Mouse (Mus musculus) skeletal muscle tissue, adult 2 months (tissue): ENCODE results near the gene Myzap.

ENCODE experiments used
- DNase-seq: peaks from one replicate; pipeline ENCODE4 v3.0.0-alpha.2; 2012; ENCODE audit warnings: low read depth, low spot score

The Myzap gene

DNA sequence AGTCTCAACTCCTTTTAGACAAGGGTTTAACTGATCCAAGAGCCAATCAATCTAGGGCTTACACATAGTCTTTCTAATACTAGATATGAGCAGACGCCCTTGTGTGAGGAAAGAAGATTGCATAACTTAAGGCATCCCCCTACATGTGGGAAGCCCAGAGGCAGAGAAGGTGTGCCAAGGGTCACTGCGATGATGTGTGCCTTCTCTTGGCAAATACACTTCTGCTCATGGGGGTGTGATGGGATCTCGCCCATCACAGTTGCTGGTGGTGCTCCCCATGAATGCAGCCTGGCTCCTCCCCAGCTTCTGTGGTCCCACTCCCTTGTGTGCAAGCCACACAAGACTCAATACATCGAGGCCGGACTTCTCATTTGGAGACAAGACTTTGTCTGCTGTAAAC lies 47.3 kb downstream of the Myzap start:
- DNase-seq: no peak

DNA sequence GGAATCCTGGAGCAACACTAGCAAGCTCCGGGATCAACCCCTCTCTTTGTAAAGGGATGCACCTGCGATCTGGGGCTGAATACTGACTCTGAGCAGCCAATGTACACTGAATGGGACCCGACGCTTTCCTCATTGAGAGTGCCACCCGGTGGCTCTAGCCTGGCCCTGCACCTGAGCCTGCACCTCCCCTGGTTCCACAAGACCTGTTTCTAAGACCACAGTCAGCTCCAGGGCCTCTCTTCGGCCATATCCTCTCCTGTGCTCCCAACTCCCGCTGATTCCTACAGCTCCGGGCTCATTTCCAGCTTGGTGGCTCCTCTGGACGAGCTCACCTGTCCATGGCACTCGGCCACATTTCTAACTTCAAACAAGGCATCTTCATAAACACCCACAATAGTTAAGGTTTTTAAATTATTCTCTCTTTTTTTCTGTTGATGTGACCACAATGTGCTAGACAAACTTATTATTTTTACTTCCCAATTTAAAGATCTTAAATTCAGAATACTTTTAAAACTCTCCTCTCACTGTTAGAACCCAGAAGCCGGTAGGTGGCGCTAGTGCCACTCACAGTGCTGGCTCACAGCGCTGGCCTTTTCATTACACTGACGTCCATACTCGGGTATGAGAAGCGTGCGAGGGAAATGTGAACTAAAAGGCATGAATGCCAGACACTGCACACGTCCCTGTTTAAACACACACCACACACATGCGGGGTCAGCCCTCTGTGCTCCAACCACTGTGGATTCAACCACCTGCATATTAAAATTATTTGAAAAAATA lies 48.5 kb downstream of the Myzap start:
- peak; percentile 63 for DNase-seq

DNA sequence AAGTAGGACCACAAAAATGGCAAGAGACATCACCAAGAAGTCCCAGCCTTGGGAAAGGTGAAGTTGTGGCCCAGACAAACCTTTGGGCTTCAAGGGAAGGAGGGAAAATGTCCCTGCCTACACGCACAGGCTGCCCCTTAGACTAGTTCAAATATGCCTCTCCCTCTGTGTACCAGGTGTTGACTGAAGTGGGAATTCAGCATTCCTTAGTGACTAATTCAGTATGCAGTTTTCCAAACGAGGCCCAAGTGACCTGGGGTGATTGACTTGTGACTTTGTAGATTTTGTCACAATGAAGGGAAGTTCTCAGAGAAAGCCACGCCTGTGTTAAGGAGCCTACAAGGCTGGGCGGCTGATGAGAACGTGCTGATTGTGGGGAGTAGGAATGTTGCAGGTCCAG lies 49.9 kb downstream of the Myzap start:
- DNase-seq: no peak

DNA sequence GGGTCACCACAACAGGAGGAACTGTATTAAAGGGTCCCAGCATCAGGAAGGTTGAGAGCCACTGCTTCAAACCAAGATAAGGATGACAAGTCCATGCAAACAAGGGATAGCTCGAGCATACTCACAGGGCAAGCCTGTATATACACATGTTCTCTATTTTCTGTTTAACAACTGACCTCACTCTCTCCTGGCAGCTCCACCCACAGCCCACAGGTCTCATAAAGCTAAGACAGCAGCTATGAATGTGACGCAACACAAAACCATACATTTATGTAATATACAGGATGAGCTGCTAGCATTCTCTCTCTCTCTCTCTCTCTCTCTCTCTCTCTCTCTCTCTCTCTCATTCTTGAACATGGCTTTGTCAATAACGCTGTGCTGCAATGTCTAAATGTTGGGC lies 51.4 kb downstream of the Myzap start:
- DNase-seq: no peak

DNA sequence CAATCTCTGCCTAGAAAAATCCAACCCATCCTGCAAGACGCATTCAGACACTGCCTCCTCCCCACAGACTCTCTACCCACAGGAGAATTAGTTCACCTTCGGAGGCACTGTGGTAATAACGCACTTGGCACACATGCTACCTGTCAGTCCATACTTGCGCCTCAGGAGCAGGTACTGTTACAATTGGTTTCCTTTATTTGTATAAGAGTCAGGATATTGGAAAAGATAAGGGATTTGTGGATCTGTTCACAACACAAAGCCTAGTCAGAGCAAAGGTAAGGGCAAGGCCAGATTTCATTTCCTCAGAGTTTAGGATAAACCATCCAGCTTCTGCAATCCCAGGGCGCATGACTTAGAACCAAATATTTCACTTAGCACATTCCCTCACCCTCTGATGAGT lies 56.4 kb downstream of the Myzap start:
- DNase-seq: no peak

DNA sequence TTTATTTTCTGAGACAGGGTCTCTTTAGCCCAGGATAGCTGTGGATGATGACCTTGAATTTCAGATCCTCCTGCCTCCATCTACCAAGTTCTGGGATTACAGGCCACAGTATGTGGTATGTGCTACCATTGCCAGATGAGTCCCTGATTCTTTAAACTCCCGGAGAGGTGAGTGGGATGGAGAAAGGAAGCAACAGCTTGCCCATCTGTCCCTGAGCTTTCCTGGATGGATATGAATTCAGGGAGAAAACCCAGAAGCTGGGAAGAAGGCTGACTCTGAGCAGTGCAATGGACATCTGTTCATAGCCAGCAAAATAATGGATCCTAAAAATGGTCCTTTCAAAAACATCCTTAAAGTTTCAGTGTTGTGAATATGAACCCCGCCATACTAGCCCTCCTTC lies 57.1 kb downstream of the Myzap start:
- no peak for DNase-seq

DNA sequence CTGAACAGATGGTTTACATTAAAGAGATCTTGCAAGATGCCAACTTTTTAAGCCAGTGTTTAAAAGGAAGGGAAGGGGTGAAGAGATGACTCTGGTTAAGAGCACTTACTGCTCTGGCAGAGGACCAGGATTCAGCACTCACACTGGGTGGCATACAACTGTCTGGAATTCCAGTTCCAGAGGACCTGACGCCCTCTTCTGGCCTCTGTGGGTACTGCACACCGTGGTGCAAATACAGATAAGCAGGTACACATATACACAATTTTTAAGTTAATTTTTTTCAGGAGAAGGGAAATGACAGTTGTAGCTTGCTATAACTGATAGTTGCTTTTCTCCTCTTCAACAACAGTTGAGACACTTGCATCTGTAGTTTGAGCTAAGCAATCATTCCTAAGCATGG lies 62.2 kb downstream of the Myzap start:
- DNase-seq: no peak

DNA sequence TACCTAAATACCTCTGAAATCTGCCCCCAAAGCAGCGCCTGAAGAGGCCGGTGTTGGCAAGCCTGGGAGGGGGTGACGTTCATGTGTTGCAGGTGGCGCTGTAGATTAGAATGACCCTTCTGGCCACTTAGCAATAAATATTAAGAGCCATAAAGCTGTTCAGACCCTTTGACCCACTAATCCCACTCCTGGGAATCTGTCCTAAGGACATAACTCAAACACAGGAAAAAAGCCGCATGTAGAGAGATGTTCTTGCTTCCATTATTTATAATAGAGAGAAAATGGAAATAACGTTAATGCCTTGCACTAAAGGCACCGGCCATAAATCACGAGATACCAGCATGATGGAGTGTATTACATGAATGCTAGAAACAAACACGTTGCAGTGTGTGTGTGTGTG lies 64.7 kb downstream of the Myzap start:
- no peak for DNase-seq

DNA sequence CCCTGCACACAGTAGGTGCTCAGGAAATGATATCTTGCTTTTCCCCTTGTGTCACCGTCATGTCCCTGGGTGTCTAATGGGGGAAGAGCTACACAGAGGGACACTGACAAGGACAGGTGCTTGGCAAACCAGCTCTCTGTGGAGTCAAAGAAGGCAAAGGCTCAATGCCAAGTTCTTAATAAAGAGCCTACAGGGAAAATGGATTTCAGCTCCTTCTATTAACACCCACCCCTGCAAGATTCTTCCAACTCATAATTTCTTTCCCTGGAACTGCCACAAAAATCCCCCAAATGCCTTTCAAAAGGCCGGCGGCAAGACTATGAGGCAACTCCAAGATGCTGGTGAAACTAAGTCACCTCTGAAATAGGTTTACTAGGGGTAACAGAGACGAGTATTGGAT lies 68.3 kb downstream of the Myzap start:
- DNase-seq: peak; percentile 47

DNA sequence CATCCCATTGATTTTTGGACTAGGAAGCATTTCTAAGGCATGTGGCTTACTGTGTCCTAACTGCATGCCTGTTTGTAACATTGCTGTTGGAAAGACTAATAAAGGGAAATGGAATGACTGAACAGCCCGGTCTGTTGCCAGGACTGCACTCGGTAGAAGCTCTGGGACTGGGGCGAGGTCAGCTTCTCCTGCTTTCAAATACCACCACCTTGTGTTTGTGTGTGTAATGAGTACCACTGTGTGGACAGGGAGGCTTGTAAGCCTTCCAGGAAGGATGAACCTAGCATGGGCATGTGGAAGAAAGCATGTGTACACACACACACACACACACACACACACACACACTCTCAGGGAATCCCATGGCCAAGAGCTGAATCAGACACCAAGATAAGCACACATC lies 72.3 kb downstream of the Myzap start:
- no peak for DNase-seq

DNA sequence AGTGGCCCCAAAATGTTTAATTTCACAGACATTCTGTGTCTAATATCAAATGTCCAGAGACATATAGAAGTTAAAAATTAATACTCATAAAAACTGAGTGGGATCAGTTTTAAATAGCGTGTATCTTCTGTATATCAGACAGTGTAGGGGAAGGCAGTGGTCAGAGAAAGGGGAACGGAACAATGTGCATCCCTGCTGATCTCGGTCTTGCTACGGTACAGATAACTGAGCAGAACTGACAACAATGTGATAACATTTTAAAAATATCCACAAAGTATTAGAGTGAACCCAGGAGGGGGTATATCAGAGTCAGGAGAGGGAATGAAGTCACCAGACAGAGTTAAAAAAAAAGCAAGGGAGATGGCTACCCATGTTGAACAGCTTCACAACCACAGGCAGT lies 74.7 kb downstream of the Myzap start:
- no peak for DNase-seq

DNA sequence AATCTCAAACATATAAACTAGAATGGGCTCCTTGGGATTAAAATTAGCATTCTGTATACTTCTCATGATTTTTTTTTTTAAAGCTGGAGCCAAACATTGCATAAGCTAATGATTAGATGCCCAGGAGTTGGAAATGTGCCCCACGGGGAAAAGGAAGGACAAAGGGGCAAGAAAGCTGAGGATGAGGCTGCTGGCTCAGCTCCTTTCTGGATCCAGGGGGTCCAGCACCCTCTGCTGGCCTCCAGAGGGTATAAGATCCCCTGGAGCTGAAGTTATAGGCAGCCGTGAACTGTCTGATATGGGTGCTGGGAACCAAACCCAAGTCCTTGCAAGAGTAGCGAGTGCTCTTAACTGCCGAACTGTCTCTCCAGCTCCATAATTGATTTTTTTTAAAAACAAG lies 76.3 kb downstream of the Myzap start:
- no peak for DNase-seq

DNA sequence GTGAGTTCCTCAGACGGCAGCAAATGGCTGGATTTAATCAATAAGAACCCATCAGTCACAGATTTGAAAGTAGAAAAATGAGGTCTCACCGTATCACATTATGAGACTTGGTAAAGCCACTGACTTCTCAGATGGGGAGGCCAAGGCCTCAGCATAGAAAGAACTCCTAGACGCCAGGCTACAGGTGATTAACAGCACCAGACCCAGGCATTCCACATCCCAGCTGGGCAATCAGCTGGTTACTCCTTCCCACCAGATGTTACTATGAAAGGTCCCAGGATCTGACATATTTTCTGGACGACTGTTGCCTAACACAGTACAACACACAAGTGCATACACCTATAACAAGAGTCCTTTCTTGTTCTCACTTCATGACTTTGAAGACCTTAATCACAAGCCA lies 78.6 kb downstream of the Myzap start:
- no peak for DNase-seq

DNA sequence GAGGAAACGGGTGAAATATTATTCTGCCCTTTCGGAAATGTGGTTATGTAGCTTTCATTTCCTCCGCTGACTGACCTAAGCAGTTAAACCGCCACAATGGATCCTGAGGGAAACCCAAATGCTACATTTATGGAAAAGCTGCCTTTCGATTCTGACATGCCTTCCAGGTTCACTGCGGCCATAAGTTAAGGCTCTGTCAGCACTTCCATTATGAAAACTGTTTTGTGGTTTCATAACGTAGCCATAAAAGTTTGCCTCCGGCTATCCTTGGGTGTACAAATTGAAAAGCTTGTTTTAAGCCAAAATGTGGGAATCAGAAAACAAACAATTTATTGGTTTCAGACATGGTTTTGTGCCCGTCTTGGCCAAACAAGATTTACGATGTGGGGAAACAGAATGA lies 79.3 kb downstream of the Myzap start:
- DNase-seq: no peak

DNA sequence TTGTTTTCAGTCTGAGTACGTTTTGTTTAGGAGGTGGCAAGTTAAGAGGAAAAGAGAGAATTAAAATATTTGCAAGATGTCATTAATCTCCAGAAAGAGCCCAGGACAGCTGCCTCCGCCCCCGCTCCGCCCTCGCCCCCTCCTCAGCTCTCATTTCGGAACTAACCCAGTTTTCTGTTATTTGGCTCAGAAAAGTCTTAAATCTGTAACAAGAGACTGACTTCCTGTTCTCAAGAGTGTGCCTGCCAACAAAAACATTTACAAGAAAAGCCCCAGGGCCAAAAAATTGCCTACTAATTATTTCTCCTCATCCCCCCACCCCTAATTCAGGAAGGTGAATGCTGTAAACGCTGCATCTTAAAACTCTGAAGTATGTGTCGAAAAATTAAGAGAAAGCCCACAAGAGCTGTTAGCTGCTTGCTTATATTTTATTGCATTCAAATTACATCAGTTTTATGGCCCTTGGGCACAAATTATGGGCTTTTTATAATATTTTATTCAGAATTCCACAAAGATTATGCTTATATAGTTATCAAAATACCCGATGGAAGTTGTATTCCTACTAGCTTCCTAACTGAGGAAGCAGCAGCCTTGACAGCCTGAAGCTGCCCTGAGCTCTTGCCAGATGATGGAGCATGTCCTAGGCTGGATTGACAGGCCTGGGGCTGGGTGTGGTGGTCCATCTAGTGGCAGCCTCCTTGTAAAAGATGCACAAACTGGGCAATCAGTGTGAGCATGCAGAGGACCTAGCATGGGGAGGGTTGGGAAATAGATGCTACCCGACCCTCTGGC lies 93.6 kb downstream of the Myzap start:
- DNase-seq: no peak

DNA sequence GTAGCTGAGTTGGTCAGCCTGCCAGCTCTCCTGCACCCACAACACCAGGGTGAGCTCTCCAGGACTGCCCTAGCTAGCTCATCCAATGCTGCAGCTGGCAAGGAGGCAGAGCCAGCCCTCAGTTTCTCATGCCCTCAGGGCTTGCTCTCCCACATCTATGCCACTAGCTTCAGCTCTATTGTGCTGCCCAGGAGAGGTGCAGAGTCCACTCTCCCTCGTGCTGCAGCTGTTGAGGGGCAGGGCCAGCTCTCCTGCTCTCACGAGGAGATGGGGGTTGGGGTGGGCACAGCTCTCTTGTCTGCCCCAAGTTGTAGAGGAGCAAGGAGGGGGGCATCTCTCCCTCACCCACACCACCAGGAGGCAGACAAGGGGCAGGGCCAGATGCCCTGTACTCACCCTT lies 95.5 kb downstream of the Myzap start:
- DNase-seq: no peak

DNA sequence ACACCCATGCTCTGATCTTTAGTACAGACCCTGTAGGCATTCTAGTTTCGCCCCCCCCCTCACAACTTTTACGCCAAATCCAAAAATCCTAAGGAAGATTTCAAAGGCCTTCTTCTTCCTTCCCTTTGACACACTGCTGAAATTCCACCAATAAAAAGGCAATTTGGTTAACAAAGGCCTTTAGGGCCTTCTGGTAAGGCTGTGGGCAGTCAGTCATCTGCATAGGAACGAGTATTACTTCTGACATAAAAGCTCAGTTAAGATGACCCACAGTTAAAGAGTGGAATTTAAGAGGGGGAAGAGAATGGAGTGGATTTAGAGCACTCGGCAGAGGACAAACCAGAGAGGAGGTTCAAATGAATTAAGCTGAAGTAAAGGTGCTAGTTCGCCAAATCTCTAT lies 98.4 kb downstream of the Myzap start:
- no peak for DNase-seq

DNA sequence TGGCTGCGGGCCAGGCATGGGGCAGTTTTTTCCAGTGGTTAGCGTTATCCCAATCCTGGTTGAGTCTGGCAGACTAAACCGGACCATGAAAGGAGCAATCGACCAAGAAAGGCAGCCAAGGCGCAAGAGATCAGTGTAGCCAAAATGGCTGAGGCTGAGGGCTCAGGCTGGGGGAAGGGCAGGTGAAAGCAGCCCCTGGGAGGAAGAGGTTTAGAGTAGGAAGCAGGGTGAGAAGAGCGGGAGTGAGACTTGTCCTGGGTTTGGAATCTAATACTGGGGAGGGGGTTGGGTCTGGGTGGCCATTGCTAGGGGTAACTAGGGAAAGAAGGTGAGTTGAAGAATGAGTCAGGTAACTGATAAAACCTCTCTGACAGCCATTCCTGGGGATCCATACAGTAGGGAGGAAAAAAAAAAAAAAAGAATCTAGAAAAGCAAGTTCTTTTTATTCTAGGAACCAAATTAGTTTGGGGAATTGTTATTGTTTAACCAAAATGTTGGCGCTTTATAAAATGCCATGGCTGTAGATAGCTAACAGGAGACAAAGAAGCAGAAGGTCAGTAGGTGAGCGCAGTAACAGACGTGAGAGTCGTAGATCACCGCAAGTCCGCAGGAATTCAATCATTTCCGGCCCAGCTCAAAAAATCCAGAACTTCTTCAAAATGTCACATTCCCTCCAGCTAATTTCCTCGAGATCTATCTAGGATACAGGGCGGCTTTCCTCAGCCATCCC lies 99.7 kb downstream of the Myzap start:
- no peak for DNase-seq

DNA sequence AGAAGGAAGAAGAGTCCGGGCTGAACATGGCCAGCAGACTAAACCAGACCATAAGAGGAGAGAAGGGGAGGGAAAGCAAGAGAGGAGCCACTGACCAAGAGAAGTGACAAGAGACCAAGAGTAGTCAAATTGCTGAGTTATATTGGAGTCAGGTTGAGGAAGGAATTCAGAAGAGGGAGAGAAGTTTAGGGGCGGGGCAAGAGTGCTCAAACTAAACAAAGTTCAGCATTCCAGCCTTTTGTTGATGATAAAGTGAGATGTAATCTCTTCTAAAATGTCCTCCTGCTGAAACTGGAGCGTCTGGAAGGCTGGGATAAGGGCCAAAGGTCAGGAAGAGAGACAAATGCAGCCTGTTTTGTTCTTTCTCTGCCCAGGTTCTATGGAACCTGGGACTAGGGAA lies 102.1 kb downstream of the Myzap start:
- no peak for DNase-seq

DNA sequence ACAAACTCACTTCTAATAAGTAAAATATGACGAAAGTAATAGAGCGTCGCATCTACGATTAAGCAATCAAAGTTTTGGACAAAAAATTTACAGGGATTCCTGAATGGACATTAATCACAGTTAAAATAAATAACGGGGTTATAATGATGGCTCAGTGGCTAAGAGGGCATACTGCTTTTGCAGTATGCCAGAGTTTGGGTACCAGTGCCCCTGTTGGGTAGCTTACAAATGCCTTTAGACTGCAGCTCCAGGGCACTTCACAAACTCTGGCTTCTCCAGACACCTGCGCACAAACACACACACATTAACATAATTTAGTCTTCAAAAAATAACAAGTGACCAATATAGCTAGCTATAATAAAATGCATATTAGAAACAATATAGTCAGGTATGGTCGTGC lies 106.0 kb downstream of the Myzap start:
- no peak for DNase-seq

DNA sequence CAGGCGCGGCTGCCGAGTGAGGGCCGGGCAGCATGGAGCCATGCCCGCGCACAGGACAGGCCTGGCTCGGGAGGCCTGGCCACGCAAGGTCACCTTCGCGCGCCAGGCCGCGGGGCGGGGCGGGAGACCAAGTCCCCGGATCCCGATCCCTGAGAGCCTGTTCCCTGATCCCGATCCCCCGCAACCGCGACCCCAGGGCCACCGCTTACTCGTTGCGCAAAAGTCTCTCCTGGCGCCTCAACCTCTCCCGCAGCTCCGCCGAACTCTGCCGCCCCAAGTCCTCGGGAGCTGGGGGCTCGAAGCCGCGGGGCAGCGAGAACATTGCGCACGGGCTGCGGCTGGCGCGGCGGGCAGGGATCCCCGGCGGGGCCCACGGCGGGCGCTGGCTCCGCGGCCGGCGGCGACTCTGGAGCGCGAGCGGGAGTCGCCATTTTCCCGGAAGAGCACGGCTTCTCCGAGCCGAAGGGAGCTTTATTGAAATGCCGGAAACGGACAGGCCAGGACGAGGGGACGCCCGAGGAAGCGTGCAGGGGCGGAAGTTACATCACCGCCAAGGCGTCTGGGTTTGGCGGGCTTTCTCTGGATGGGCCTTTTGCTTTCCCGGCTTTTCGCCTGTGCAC lies 106.6 kb downstream of the Myzap start, which contains the start of gene Polr2m:
Polr2m (minus strand) TSS at position 461 of the 620 bp plus-strand sequence.
- peak; percentile 89 for DNase-seq

DNA sequence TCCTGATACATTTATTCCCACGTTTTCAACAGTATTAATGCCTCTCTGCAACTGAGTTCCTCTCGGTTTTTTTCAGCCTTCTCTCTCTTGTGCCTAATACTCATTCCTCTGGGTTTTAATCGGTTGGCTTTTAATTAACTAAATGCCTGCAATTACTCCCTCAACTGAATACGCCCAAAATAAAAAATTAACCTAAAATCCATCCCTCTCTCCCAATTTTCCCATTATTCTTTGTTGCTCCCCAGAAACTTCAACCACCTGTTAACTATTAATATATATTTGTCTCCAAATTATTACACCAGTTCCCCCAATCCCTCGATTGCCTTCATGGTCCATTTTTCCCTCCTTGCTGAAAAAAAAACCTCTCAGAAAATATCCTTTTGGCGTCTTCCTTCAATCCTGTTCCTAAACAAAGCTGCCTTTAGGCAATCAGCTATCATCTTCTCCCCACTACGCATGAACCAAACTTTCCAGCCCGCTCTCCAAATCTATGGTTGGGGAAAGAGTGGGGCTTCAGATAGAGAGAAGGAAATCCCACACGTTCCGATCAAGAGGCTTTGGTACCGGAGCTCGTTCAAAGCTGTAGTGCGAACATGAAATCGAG lies 107.2 kb downstream of the Myzap start:
- DNase-seq: no peak
